Mouse (Mus musculus): ENCODE measurements around the gene Nova2.
A peak's percentile ranks its signal among the peaks of the same experiment; 100 is the strongest.

Gene Nova2

GRCm38 (mm10) chr7:18987747-18988146 is 62.1 kb downstream of the Nova2 start:
- no peak for DNase-seq

GRCm38 (mm10) chr7:18988780-18989179 is 63.1 kb downstream of the Nova2 start:
- DNase-seq: no peak

- no peak for DNase-seq
Measured at GRCm38 (mm10) chr7:18989995-18990394, 64.3 kb downstream of the Nova2 start.

- DNase-seq: peak; percentile 97
Measured at GRCm38 (mm10) chr7:18990601-18991295, 65.1 kb downstream of the Nova2 start, which contains the start of gene Mypop. Gene Mypop (plus strand): TSS chr7:18991245.

- no peak for DNase-seq
Measured at GRCm38 (mm10) chr7:18991660-18992293, 66.1 kb downstream of the Nova2 start.

- no peak for DNase-seq
Measured at GRCm38 (mm10) chr7:18992294-18992675, 66.6 kb downstream of the Nova2 start.

GRCm38 (mm10) chr7:18993036-18993435 is 67.3 kb downstream of the Nova2 start:
- no peak for DNase-seq

GRCm38 (mm10) chr7:18998835-18999234 is 73.1 kb downstream of the Nova2 start:
- no peak for DNase-seq

- DNase-seq: no peak
Measured at GRCm38 (mm10) chr7:19000421-19000820, 74.7 kb downstream of the Nova2 start.

- DNase-seq: peak; percentile 80
Measured at GRCm38 (mm10) chr7:19001066-19001806, 75.5 kb downstream of the Nova2 start.

- DNase-seq: no peak
Measured at GRCm38 (mm10) chr7:19001807-19002085, 76.1 kb downstream of the Nova2 start.

- DNase-seq: no peak
Measured at GRCm38 (mm10) chr7:19002115-19002514, 76.4 kb downstream of the Nova2 start.

- peak; percentile 78 for DNase-seq
Measured at GRCm38 (mm10) chr7:19002848-19003498, 77.3 kb downstream of the Nova2 start.

GRCm38 (mm10) chr7:19003902-19004630 is 78.4 kb downstream of the Nova2 start, which contains the start of gene Irf2bp1:
Gene Irf2bp1 (plus strand): TSS chr7:19004044.
- peak; percentile 92 for DNase-seq

GRCm38 (mm10) chr7:19004631-19005079 is 79.0 kb downstream of the Nova2 start:
- no peak for DNase-seq

GRCm38 (mm10) chr7:19005417-19006121 is 79.9 kb downstream of the Nova2 start:
- no peak for DNase-seq

- peak; percentile 84 for DNase-seq
Measured at GRCm38 (mm10) chr7:19006476-19006875, 80.8 kb downstream of the Nova2 start.

- peak; percentile 65 for DNase-seq
Measured at GRCm38 (mm10) chr7:19007026-19007977, 81.6 kb downstream of the Nova2 start.

- DNase-seq: no peak
Measured at GRCm38 (mm10) chr7:19010581-19010980, 84.9 kb downstream of the Nova2 start.

- peak; percentile 53 for DNase-seq
Measured at GRCm38 (mm10) chr7:19012025-19012621, 86.4 kb downstream of the Nova2 start.
